Mouse (Mus musculus): Measurements from ENCODE around the gene Tra2a.
A peak's percentile ranks its signal among the peaks of the same experiment; 100 is the strongest.

The Tra2a gene

DNA sequence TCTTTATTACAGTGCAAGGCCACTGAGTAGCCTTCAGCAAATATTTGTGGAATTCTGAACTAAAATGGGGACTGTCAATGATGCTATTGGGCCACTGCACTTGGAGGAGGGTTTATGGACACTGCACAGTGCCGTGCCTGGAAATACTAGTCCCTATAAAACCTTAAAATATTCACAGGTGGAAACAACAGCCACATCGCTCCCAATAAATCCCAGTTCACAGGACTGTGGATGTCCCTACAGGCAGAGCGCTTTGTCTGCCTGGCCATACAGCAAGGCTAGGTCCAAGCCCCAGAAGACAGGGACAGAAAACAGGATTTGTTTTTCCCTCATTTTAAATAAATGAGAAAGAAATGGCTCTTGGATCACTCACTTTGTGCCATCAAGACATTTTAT lies 38.1 kb downstream of the Tra2a start:
- TF ChIP-seq NANOG (IDR thresholded peaks at IDR 0.05; ENCODE audit: borderline replicate concordance, low read length), result no peak
- no peak for TF ChIP-seq CTCF (conservative IDR thresholded peaks at IDR 0.05; ENCODE audit: low read length)
- H3K4me3 ChIP-seq (replicated peaks; ENCODE audit: low read length), result no peak overlapping the region
- no peaks in the 10 kb centered on the region for H3K27me3 ChIP-seq (ENCODE audit: insufficient read depth, low read length)
- H3K4me1 ChIP-seq (replicated peaks; ENCODE audit: low read depth, low read length), result peaks cover 27% of the 10 kb centered on the region; the same call in 1 of the 2 replicates
- H3K9me3 ChIP-seq (ENCODE audit: low read length), result peaks cover 2% of the 10 kb centered on the region; the same call in 1 of the 2 replicates
- H3K36me3 ChIP-seq (ENCODE audit: insufficient read depth, low read length), result no peaks in the 10 kb centered on the region

- Histone ChIP-seq H3K4me1 (replicated peaks; ENCODE audit: low read depth, low read length) (peaks cover 30% of the 10 kb centered on the region), H3K36me3 (ENCODE audit: insufficient read depth, low read length) (no peaks in the 10 kb centered on the region), H3K27me3 (ENCODE audit: insufficient read depth, low read length) (no peaks in the 10 kb centered on the region), H3K9me3 (ENCODE audit: low read length) (peaks cover 4% of the 10 kb centered on the region; the same call in 1 of the 2 replicates), H3K4me3 (replicated peaks; ENCODE audit: low read length) (no peak overlapping the region)
- TF ChIP-seq POU5F1 (IDR thresholded peaks at IDR 0.05; ENCODE audit: borderline replicate concordance, low read length) (no peak), NANOG (IDR thresholded peaks at IDR 0.05; ENCODE audit: borderline replicate concordance, low read length) (no peak), CTCF (conservative IDR thresholded peaks at IDR 0.05; ENCODE audit: low read length) (no peak)
Measured at GRCm38 (mm10) chr6:49224923-49225727, 38.7 kb downstream of the Tra2a start.

DNA sequence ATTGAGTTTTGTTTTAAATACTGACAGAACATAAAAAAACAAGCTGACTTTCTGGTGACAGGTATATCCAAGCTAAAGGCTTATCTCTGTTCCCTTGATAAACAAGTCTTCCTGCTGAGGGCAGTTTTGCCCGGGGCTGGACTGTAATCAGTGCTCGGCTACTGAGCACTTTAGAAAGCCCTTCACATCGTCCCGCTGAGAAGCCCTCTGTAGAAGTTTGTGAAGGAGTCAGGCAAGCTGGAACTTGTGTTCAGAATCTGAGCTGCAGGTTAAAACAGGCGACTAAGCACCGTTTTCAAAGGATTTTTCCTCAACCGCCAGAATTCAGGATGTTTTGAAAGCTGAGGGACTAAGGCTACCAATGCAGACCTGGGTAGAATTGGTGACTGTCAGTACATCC lies 41.9 kb downstream of the Tra2a start:
- H3K9me3 ChIP-seq (ENCODE audit: low read length), result peaks cover 4% of the 10 kb centered on the region; the same call in 1 of the 2 replicates
- peaks cover 29% of the 10 kb centered on the region for H3K4me1 ChIP-seq (replicated peaks; ENCODE audit: low read depth, low read length)
- no peaks in the 10 kb centered on the region for H3K36me3 ChIP-seq (ENCODE audit: insufficient read depth, low read length)
- TF ChIP-seq CTCF (conservative IDR thresholded peaks at IDR 0.05; ENCODE audit: low read length) (no peak), POU5F1 (IDR thresholded peaks at IDR 0.05; ENCODE audit: borderline replicate concordance, low read length) (no peak), NANOG (IDR thresholded peaks at IDR 0.05; ENCODE audit: borderline replicate concordance, low read length) (no peak)
- H3K4me3 ChIP-seq (replicated peaks; ENCODE audit: low read length), result no peak overlapping the region
- H3K27me3 ChIP-seq (ENCODE audit: insufficient read depth, low read length), result no peaks in the 10 kb centered on the region

DNA sequence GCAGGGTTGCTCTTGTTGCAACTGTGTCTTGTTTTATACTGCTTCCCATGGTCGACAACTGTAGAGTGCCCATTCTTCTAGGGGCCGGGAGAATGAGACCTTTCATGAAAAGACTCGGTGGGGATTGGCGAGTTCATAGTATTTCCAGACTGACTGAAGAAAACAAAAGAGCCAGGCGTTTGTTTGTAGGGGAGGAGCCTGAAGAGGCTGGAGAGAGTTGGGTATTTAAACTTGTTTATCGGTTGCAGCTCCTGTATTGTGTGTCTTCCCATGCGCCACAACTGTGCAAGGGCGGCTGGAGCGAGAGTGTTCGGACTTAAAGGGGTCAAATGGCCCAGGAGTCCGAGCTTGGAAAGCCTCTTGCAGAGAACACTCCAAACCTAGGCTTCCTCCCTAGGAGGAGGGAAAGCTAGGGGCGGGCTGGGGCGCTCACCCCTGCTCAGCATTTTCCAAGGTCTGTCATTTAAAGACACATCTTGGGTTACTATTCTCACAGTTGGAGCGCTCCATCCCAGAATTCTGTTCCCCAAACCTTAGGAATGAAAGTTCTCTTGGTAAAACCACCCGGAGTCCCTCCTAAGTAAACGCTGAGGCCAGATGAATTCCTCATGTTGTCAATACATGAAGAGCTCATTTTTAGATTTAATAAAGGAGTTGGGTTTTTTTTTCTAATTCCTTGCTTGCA lies 43.8 kb downstream of the Tra2a start:
- Histone ChIP-seq H3K4me1 (replicated peaks; ENCODE audit: low read depth, low read length) (peaks cover 24% of the 10 kb centered on the region), H3K4me3 (replicated peaks; ENCODE audit: low read length) (peak overlapping the region; percentile 72), H3K36me3 (ENCODE audit: insufficient read depth, low read length) (no peaks in the 10 kb centered on the region), H3K27me3 (ENCODE audit: insufficient read depth, low read length) (no peaks in the 10 kb centered on the region), H3K9me3 (ENCODE audit: low read length) (peaks cover 4% of the 10 kb centered on the region; the same call in 1 of the 2 replicates)
- TF ChIP-seq NANOG (IDR thresholded peaks at IDR 0.05; ENCODE audit: borderline replicate concordance, low read length) (no peak), CTCF (conservative IDR thresholded peaks at IDR 0.05; ENCODE audit: low read length) (no peak), POU5F1 (IDR thresholded peaks at IDR 0.05; ENCODE audit: borderline replicate concordance, low read length) (no peak)

- Histone ChIP-seq H3K4me3 (replicated peaks; ENCODE audit: low read length) (peak overlapping the region; percentile 80), H3K27me3 (ENCODE audit: insufficient read depth, low read length) (no peaks in the 10 kb centered on the region), H3K9me3 (ENCODE audit: low read length) (peaks cover 4% of the 10 kb centered on the region; the same call in 1 of the 2 replicates), H3K4me1 (replicated peaks; ENCODE audit: low read depth, low read length) (peaks cover 21% of the 10 kb centered on the region), H3K36me3 (ENCODE audit: insufficient read depth, low read length) (no peaks in the 10 kb centered on the region)
- TF ChIP-seq POU5F1 (IDR thresholded peaks at IDR 0.05; ENCODE audit: borderline replicate concordance, low read length) (no peak), NANOG (IDR thresholded peaks at IDR 0.05; ENCODE audit: borderline replicate concordance, low read length) (no peak), CTCF (conservative IDR thresholded peaks at IDR 0.05; ENCODE audit: low read length) (no peak)
Measured at GRCm38 (mm10) chr6:49219001-49219560, 44.8 kb downstream of the Tra2a start.

GRCm38 (mm10) chr6:49218275-49218802 lies 45.5 kb downstream of the Tra2a start:
- TF ChIP-seq CTCF (conservative IDR thresholded peaks at IDR 0.05; ENCODE audit: low read length) (no peak), POU5F1 (IDR thresholded peaks at IDR 0.05; ENCODE audit: borderline replicate concordance, low read length) (no peak), NANOG (IDR thresholded peaks at IDR 0.05; ENCODE audit: borderline replicate concordance, low read length) (no peak)
- peaks cover 4% of the 10 kb centered on the region; the same call in 1 of the 2 replicates for H3K9me3 ChIP-seq (ENCODE audit: low read length)
- H3K36me3 ChIP-seq (ENCODE audit: insufficient read depth, low read length), result no peaks in the 10 kb centered on the region
- peaks cover 23% of the 10 kb centered on the region for H3K4me1 ChIP-seq (replicated peaks; ENCODE audit: low read depth, low read length)
- H3K4me3 ChIP-seq (replicated peaks; ENCODE audit: low read length), result peak overlapping the region; percentile 80
- H3K27me3 ChIP-seq (ENCODE audit: insufficient read depth, low read length), result no peaks in the 10 kb centered on the region

DNA sequence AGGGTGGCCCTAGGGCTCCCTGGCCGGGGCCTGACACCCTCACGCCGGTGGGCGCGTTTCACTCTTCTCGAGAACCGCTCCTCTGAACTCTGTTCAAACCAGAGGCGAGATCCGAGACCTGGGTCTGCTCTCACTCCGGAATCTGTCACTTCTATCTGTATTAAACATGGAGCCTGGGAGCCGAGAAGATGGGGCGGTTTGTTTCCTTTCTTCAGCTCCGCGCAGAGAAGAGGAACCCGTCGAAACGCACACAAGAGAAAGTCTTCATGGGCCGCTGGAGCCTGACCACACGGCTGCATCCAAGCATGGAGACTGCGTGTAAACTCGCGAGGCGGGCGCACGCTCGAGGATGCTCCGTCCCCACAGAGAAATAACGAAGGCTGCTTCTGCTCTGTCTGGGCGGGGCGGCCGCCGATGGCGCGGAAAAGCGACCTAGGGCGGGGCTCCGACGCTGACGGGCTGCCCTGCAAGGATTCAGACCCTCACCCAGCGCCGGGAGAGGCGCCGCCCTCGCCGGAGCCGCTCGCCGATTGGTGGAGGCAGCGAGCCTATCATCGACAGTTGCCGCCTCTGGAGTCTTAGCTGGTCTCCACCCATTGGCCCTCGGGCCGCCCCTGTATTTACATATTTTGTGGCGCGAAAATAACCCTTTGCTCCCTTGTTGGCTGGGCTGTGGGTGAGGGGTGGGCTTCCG lies 46.1 kb downstream of the Tra2a start:
- Histone ChIP-seq H3K36me3 (ENCODE audit: insufficient read depth, low read length) (no peaks in the 10 kb centered on the region), H3K4me1 (replicated peaks; ENCODE audit: low read depth, low read length) (peaks cover 29% of the 10 kb centered on the region), H3K9me3 (ENCODE audit: low read length) (peaks cover 4% of the 10 kb centered on the region; the same call in 1 of the 2 replicates), H3K4me3 (replicated peaks; ENCODE audit: low read length) (peak overlapping the region; percentile 86), H3K27me3 (ENCODE audit: insufficient read depth, low read length) (no peaks in the 10 kb centered on the region)
- TF ChIP-seq CTCF (conservative IDR thresholded peaks at IDR 0.05; ENCODE audit: low read length), result no peak
- TF ChIP-seq NANOG (IDR thresholded peaks at IDR 0.05; ENCODE audit: borderline replicate concordance, low read length), result no peak
- no peak for TF ChIP-seq POU5F1 (IDR thresholded peaks at IDR 0.05; ENCODE audit: borderline replicate concordance, low read length)
